Mouse (Mus musculus) kidney, postnatal 0 days (tissue): ENCODE results near the gene Gm11758. TPM values are rescaled to one million over a fixed set of nuclear protein-coding genes. Genes with fewer than 3 reads are reported as not detected.
"Not testable (repeated sequence)": the region's sequence is repeated elsewhere in the genome, so short reads cannot be mapped to it uniquely, and the experiment has no call there.

ENCODE experiments used
- ATAC-seq: fragments of 200-750 bp; cut with Nextera tagmentation; replicated peaks from 2 replicates; pipeline ENCODE4 v1.8.0; 2017; ENCODE audit warnings: low read depth, moderate number of reproducible peaks, moderate TSS enrichment, moderate library complexity; ENCODE audit not compliant: low FRiP score
- DNase-seq: peaks from one replicate; pipeline ENCODE4 v3.0.0-alpha.2; 2016; ENCODE audit warnings: low spot score
- H3K27ac ChIP-seq: fragments of 300-500 bp; sonication (generic); 2 replicates; pipeline ENCODE4 v1.5.1; 2014; ENCODE audit warnings: mild to moderate bottlenecking
- H3K27me3 ChIP-seq: fragments of 300-500 bp; sonication (generic); 2 replicates; pipeline ENCODE4 v1.6.1; 2014; ENCODE audit warnings: low read length, mixed read lengths; ENCODE audit not compliant: insufficient read depth
- H3K36me3 ChIP-seq: fragments of 300-500 bp; sonication (generic); 2 replicates; pipeline ENCODE4 v1.6.1; 2014; ENCODE audit warnings: low read length, mixed read lengths; ENCODE audit not compliant: insufficient read depth
- H3K4me1 ChIP-seq: fragments of 300-500 bp; sonication (generic); replicated peaks from 2 replicates; pipeline ENCODE4 v1.6.1; 2014; ENCODE audit warnings: antibody characterized with exemption, low read length, mixed read lengths; ENCODE audit not compliant: insufficient read depth
- H3K4me2 ChIP-seq: fragments of 300-500 bp; sonication (generic); 2 replicates; pipeline ENCODE4 v1.6.1; 2014; ENCODE audit warnings: mild to moderate bottlenecking, low read length, moderate library complexity, mixed read lengths
- H3K4me3 ChIP-seq: fragments of 300-500 bp; sonication (generic); replicated peaks from 2 replicates; pipeline ENCODE4 v1.5.1; 2014; ENCODE audit warnings: low read depth, low read length
- H3K9ac ChIP-seq: fragments of 300-500 bp; sonication (generic); 2 replicates; pipeline ENCODE4 v1.6.1; 2014; ENCODE audit warnings: low read depth, low read length
- H3K9me3 ChIP-seq: fragments of 300-500 bp; sonication (generic); replicated peaks from 2 replicates; pipeline ENCODE4 v1.6.1; 2016; ENCODE audit warnings: low read length, inconsistent platforms, mixed read lengths
- CTCF ChIP-seq: IDR thresholded peaks from 2 replicates; pipeline ENCODE4 v1.5.1; 2016; ENCODE audit warnings: antibody characterized with exemption, low read depth, mild to moderate bottlenecking, moderate library complexity
- WGBS: fragments of 180-500 bp; shearing (Covaris S2); extraction: QIAGEN DNeasy Blood & Tissue Kit; methylation state at CpG from one replicate; pipeline ENCODE4 v1.1.7; 2014; 5-methylcytosine and 5-hydroxymethylcytosine counted together
- polyA plus RNA-seq: library from polyadenylated mRNA; unstranded; fragments of >200 nt; fragmentation: Nextera tagmentation; extraction: Ambion mirVana; gene quantifications from 2 replicates; pipeline ENCODE4 v1.2.1, GENCODE M21; 2015

The Gm11758 gene
- not detected in 2 replicates for polyA plus RNA-seq

- not testable (repeated sequence) for ATAC-seq, DNase-seq, H3K4me3 ChIP-seq, H3K9ac ChIP-seq, H3K4me1 ChIP-seq, H3K27me3 ChIP-seq, H3K4me2 ChIP-seq, H3K9me3 ChIP-seq, H3K27ac ChIP-seq, H3K36me3 ChIP-seq
- no CpG with 5 or more reads among the region's 4 CpGs for WGBS
Observed at GRCm38 (mm10) chr4:73876166-73876565, at the start of gene Gm11758. Gene Gm11758 (minus strand): TSS chr4:73876266.

GRCm38 (mm10) chr4:73920660-73921059 is 44.6 kb upstream of the Gm11758 start, which contains the start of gene Gm11756:
Gene Gm11756 (minus strand): TSS chr4:73920760.
- H3K4me1 ChIP-seq, H3K9ac ChIP-seq, H3K36me3 ChIP-seq, H3K9me3 ChIP-seq, H3K27ac ChIP-seq, ATAC-seq, H3K4me2 ChIP-seq, DNase-seq, H3K27me3 ChIP-seq, H3K4me3 ChIP-seq: not testable (repeated sequence)
- WGBS, result 89% methylated on average over 6 of the region's 6 CpGs

- WGBS, result no CpG with 5 or more reads among the region's 4 CpGs
- H3K9me3 ChIP-seq, H3K36me3 ChIP-seq, H3K4me1 ChIP-seq, H3K9ac ChIP-seq, H3K4me2 ChIP-seq, H3K27me3 ChIP-seq, H3K4me3 ChIP-seq, H3K27ac ChIP-seq, ATAC-seq, DNase-seq: not testable (repeated sequence)
Observed at GRCm38 (mm10) chr4:73905853-73906252, 29.8 kb upstream of the Gm11758 start, which contains the start of gene Gm13871. Gene Gm13871 (minus strand): TSS chr4:73905953.

GRCm38 (mm10) chr4:73891012-73891411 is 14.9 kb upstream of the Gm11758 start, which contains the start of gene Gm11757:
Gene Gm11757 (minus strand): TSS chr4:73891112.
- WGBS, result no CpG with 5 or more reads among the region's 4 CpGs
- H3K27ac ChIP-seq, H3K4me1 ChIP-seq, H3K9me3 ChIP-seq, H3K27me3 ChIP-seq, H3K4me2 ChIP-seq, H3K4me3 ChIP-seq, H3K9ac ChIP-seq, ATAC-seq, DNase-seq, H3K36me3 ChIP-seq: not testable (repeated sequence)

GRCm38 (mm10) chr4:73826587-73826986 is 49.5 kb downstream of the Gm11758 start:
- TF ChIP-seq CTCF, result no peak
- H3K27me3 ChIP-seq, result no peaks in the 10 kb centered on the region
- H3K4me2 ChIP-seq, result no peak overlapping the region
- no peaks in the 10 kb centered on the region for H3K4me1 ChIP-seq
- no peaks in the 10 kb centered on the region for H3K9me3 ChIP-seq
- WGBS, result 83% methylated on average over 3 of the region's 3 CpGs
- H3K36me3 ChIP-seq, result no peaks in the 10 kb centered on the region
- H3K9ac ChIP-seq, result no peak overlapping the region
- no peak overlapping the region for H3K27ac ChIP-seq
- ATAC-seq, result no peak
- DNase-seq, result no peak
- H3K4me3 ChIP-seq, result no peak overlapping the region

Other genes with a start within 250 kb of the Gm11758 start
- gene Gm11236, start 238.1 kb downstream of the Gm11758 start, polyA plus RNA-seq, result not detected in 2 replicates
- gene Gm11239, start 207.9 kb downstream of the Gm11758 start, polyA plus RNA-seq, result not detected in 2 replicates
- not detected in 2 replicates for gene Gm428, start 192.8 kb downstream of the Gm11758 start, polyA plus RNA-seq
- 3.4 TPM in 2 replicates for gene Rasef, start 85.3 kb downstream of the Gm11758 start, polyA plus RNA-seq
- gene Gm11757, start 14.8 kb upstream of the Gm11758 start, polyA plus RNA-seq, result not detected in 2 replicates
- not detected in 2 replicates for gene Gm13871, start 29.7 kb upstream of the Gm11758 start, polyA plus RNA-seq
- gene Gm11756, start 44.5 kb upstream of the Gm11758 start, polyA plus RNA-seq, result not detected in 2 replicates
- gene 2310002L09Rik, start 74.6 kb upstream of the Gm11758 start, polyA plus RNA-seq, result not detected in 2 replicates
- gene Frmd3, start 137.2 kb upstream of the Gm11758 start, polyA plus RNA-seq, result 0.37 and 0.41 TPM in 2 replicates